Mouse (Mus musculus): ENCODE measurements around the gene Fntb.

DNA sequence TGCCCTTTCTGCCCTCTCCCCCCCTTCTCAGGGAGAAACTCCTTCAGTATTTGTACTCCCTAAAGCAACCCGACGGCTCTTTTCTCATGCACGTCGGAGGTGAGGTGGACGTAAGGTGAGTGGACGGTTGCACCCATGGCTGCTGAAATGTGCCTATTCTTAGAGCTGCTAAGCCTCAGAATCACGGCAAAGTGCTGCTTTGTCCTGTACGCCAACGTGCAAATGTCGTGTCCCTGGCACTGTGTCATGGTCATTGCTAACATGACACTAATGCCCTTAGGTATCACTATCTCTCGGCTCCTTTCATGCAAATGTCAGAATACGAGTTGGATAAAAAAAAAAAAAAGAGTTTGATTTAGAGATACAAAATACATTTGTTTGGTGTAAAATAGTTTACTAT lies 122.6 kb downstream of the Fntb start:
- no peak for TF ChIP-seq CTCF (IDR thresholded peaks at IDR 0.05; ENCODE audit: low read depth, low read length)
- no peak for TF ChIP-seq TAL1 (conservative IDR thresholded peaks at IDR 0.05; ENCODE audit: low read depth, low read length)
